25 mouse cellular contexts compared by ENCODE assay signal in the genomic region with DNA sequence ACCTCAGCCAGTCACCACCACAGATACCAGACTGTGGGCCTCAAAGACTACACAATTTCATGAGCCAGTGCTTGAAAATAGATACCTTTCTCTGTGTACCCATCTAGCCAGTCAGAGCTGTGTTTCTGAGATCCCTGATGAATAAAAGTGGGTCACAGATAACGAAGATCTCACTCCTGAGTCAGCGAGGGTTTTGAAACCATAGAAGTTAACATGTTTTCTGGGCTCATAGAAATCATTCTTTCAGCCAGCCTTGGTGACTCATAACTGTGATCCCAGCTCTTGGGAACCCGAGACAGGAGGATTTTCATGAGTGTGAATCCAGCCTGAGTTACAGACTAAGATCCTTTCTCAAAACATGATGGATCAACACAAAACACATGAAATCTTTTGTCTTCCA.
"Had no signal": no experiment of that assay in that cellular context is flagged by ENCODE, and none has a peak within 500 bp of the region (broad histone marks: within the 10 kb centered on the region; RNA-seq: fewer than 3 reads in every experiment).

No protein-coding gene starts in this region.

- H3K4me2 ChIP-seq: heart, embryonic 11.5 days; heart, embryonic 13.5 days; heart, embryonic 15.5 days; hindbrain, embryonic 13.5 days; hindbrain, embryonic 15.5 days; limb, embryonic 13.5 days; limb, embryonic 15.5 days; liver, embryonic 12.5 days had no signal

- H3K4me1 ChIP-seq: heart, embryonic 13.5 days; heart, embryonic 15.5 days; hindbrain, embryonic 15.5 days; limb, embryonic 15.5 days; liver, embryonic 12.5 days had no signal

- H3K4me3 ChIP-seq: heart, adult 2 months; heart, embryonic 13.5 days; heart, embryonic 15.5 days; hindbrain, embryonic 13.5 days; hindbrain, embryonic 15.5 days; limb, embryonic 13.5 days; limb, embryonic 15.5 days; liver, embryonic 12.5 days had no signal

- DNase-seq: gastrocnemius, postnatal 14 days; gastrocnemius, postnatal 36 days; heart, adult 11 months; heart, adult 2 months; heart, postnatal 14 days; heart, postnatal 36 days; kidney, adult 18-20 months; kidney, adult 8-10 months; kidney, postnatal 10 days; kidney, postnatal 25 days; kidney, postnatal 4 days; layer of hippocampus, adult 9-11 months; layer of hippocampus, postnatal 36 days; left cerebral cortex, postnatal 4 days had no signal

- H3K9ac ChIP-seq: heart, embryonic 13.5 days; heart, embryonic 15.5 days; hindbrain, embryonic 13.5 days; hindbrain, embryonic 15.5 days; limb, embryonic 13.5 days; limb, embryonic 15.5 days; liver, embryonic 12.5 days; liver, embryonic 14.5 days had no signal

- H3K36me3 ChIP-seq: heart, embryonic 13.5 days; heart, embryonic 15.5 days; hindbrain, embryonic 13.5 days; hindbrain, embryonic 15.5 days; limb, embryonic 13.5 days; limb, embryonic 15.5 days; liver, embryonic 12.5 days had no signal

- H3K27me3 ChIP-seq: heart, embryonic 13.5 days; heart, embryonic 15.5 days; hindbrain, embryonic 13.5 days; hindbrain, embryonic 15.5 days; liver, embryonic 12.5 days had no signal

- ATAC-seq: hindbrain, postnatal 0 days; intestine, embryonic 16.5 days; liver, embryonic 12.5 days had no signal

- H3K27ac ChIP-seq: heart, adult 2 months; heart, embryonic 13.5 days; heart, embryonic 15.5 days; hindbrain, embryonic 13.5 days; hindbrain, embryonic 15.5 days; hindbrain, postnatal 0 days; limb, embryonic 13.5 days; limb, embryonic 15.5 days; liver, embryonic 12.5 days; liver, embryonic 14.5 days had no signal

- H3K9me3 ChIP-seq: heart, embryonic 13.5 days; heart, embryonic 15.5 days; hindbrain, embryonic 13.5 days; hindbrain, embryonic 15.5 days; limb, embryonic 15.5 days had no signal
